Mouse (Mus musculus) leukemia stem cell, adult 10-12 weeks (primary cell): ENCODE data around the gene Lrit3. TPM values are rescaled to one million over a fixed set of nuclear protein-coding genes. Genes with fewer than 3 reads are reported as not detected.

Experiments
- polyA plus RNA-seq: library from polyadenylated mRNA; stranded (reverse); fragments of >175 nt; gene quantifications from 2 replicates; pipeline ENCODE4 v1.2.3, GENCODE M21; 2012; ENCODE audit warnings: low replicate concordance

Gene Lrit3
- not detected in 2 replicates for polyA plus RNA-seq

DNA sequence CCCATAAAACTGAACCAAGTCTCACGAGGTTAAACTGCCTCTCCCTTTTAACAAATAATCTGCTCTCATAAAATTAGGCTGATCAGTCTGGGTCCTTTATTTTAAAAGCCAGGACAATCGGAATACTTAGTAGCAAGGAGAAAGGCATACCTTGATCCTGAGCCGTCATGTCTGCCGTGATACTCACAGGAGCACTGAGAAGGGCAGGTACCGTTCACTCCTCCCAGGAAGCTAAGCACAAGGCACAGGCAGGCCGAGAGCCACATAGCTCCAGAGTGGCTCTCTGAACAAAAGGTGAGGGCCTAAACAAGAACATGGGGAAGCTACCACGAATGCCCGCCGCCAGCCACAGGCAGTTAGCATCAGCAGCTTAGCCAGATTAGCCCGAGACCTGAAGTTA is at the start of gene Lrit3:
Gene Lrit3, minus strand, starts transcription at position 266 of the 400 bp plus-strand sequence.

GRCm38 (mm10) chr3:129835388-129835934 is 31.6 kb upstream of the Lrit3 start, which contains the start of gene Cfi:
Gene Cfi (plus strand): TSS chr3:129835884.

DNA sequence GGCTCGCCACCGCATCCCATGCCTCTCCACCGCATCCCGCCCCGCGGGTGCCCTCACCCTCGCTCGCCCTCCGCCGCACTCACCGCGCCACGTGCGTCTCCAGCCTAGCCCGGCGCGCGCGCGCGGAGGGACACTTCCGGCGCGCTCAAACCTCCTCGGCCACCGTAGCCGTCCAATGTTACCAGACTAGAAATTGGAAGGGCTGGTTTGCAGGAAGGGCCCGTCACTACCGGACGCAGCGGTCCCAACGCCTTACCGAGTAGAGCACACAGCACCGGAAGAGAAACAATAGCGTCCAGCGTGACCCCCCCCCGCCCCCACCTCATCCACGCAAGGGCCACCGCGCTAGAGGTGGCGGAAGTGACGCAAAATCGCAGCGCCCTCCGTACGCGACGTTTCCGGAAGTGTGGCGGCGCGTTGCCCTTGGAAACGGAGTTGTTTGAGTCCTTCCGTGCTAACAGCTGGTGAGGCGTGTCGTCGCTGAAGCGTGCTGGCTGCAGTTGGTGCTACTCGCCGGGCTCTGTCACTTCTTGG is 27.3 kb upstream of the Lrit3 start, which contains the start of gene Gar1:
Gene Gar1, minus strand, starts transcription at position 362 of the 534 bp plus-strand sequence.

DNA sequence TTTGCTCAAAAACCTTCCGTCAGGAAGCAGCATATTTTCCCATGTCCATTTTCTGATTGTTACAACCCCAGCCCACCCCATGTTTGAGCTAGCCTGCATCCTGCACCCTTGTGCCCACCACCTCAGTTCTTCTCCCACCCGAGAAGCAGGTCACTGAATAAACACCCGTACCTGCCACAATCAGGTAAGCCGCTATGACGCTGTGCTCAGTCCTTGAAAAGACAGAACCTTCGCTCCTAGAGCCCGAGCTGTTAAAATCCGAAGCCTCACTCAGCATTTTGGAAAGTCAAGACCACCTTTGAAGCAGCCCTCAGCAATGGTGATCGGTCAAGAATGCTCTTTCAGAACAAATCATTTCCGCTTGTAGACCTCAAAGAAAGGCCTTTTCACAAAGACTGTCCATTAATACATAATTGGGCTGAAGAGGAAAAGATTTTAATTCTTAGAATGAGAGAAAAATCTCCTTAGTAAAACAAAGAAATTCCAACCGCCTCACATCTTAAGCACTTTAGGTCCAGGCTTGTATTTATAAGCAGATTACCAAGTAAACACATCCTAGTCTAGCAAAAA is 18.5 kb upstream of the Lrit3 start, which contains the start of gene Rrh:
Gene Rrh, minus strand, starts transcription at position 382 of the 570 bp plus-strand sequence.

DNA sequence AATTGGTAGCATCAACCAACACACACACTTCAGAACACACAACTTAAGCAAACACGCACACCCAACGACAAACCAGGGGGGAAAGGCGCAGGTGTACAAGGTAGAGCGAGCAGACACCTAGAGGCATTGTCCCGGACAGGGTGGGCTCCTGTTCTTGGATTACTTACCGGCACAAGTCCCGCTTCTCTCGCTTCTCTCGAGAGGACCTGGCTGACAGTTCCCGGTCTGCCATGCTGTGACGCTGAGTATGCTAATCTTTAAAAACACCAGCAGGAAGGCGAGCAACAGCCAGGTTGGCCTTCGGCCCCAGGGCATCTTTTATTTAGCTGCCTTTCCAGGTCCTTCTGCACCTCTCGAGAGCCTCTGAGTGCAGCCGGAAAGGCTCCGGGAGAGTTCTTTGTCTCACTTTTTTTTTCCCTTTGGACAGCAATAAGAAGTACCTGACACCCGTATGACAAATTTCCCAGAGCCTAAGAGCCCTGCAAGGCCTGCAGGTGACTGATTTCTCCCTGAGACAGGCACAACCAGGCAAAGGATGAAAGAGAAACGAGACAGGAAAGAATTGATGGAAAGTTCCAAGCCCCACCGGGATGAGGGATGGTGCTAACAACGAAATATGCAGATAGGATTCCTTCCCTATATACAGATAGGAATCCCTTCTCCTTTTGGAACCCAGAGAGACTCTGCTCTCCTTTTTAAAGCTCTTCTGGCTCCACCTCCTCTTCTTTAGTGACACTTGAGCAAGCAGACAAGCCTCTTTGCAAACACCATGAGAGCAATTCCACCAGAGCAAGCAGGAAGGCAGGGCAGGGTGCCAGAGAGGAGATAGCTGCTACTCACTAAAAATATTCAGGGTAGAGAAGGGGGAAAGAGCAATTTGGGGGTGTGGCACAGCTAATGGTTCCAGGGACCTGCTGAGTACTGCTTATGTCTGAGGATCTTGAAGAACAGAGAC is 48.9 kb downstream of the Lrit3 start, which contains the start of gene Egf:
Gene Egf, minus strand, starts transcription at position 667 of the 955 bp plus-strand sequence.

Other genes with a start within 250 kb of the Lrit3 start
- gene Egf, start 48.7 kb downstream of the Lrit3 start, polyA plus RNA-seq = 0.66 and 2.0 TPM in 2 replicates
- gene Rrh, start 18.6 kb upstream of the Lrit3 start, polyA plus RNA-seq = not detected in 2 replicates
- 57.5 and 110 TPM in 2 replicates for gene Gar1, start 27.4 kb upstream of the Lrit3 start, polyA plus RNA-seq
- gene Cfi, start 31.9 kb upstream of the Lrit3 start, polyA plus RNA-seq = not detected in 2 replicates
- gene Pla2g12a, start 74.6 kb upstream of the Lrit3 start, polyA plus RNA-seq = 129 and 245 TPM in 2 replicates
- gene Casp6, start 97.4 kb upstream of the Lrit3 start, polyA plus RNA-seq = 4.1 and 9.3 TPM in 2 replicates
- 5.4 and 6.5 TPM in 2 replicates for gene Mcub, start 166.2 kb upstream of the Lrit3 start, polyA plus RNA-seq